9 mouse cellular contexts compared by ENCODE assay signal in genomic region chr6:54758112-54758511, GRCm38 (mm10). TPM values are rescaled to one million over a fixed set of nuclear protein-coding genes. Genes with fewer than 3 reads are reported as not detected.
DNase-seq lines count a peak whose midpoint lies in the region; ATAC-seq and TF ChIP-seq lines count a peak whose summit lies in the region.
"Had no signal": no experiment of that assay in that cellular context is flagged by ENCODE, and none has a peak within 500 bp of the region (broad histone marks: within the 10 kb centered on the region; RNA-seq: fewer than 3 reads in every experiment).

No protein-coding gene starts in this region.

- intact Hi-C loops in left cerebral cortex, postnatal 25 days (cut with DNase I), result no loop called here

- H3K27ac ChIP-seq in cerebellum, adult 2 months (ENCODE audit: insufficient read depth, low read length), result no peak overlapping the region
- no peak overlapping the region for H3K27ac ChIP-seq in heart, embryonic 14.5 days (replicated peaks in 1 of 2; ENCODE audit: control insufficient read depth in 1 of 2, insufficient read depth in 1 of 2, low read depth in 2 of 2, low read length in 2 of 2)
- H3K27ac ChIP-seq: kidney, postnatal 0 days had no signal

- peak overlapping the region; percentile 8; the same call in 1 of the 2 replicates for H3K4me2 ChIP-seq in heart, embryonic 14.5 days (ENCODE audit: low read length)

- no peak overlapping the region for H3K4me3 ChIP-seq in cerebellum, adult 2 months (replicated peaks; ENCODE audit: insufficient read depth, low read depth, low read length)
- no peak overlapping the region for H3K4me3 ChIP-seq in heart, embryonic 14.5 days (ENCODE audit: control insufficient read depth in 1 of 2, insufficient read depth in 1 of 2, low read depth in 1 of 2, low read length in 2 of 2)

- ATAC-seq in heart, embryonic 14.5 days (ENCODE audit: insufficient number of reproducible peaks, insufficient read depth, low FRiP score, low read depth), result peak; percentile 49; the same call in 1 of the 2 replicates

- H3K9me3 ChIP-seq in heart, embryonic 14.5 days (ENCODE audit: control insufficient read depth, low read length), result no peaks in the 10 kb centered on the region

- H3K9ac ChIP-seq in heart, embryonic 14.5 days (ENCODE audit: low read length), result no peak overlapping the region

- TF ChIP-seq POLR2A in cerebellum, adult 2 months (IDR thresholded peaks at IDR 0.05; ENCODE audit: borderline replicate concordance, insufficient read depth, low read length), result no peak

- peak; percentile 51 for DNase-seq in adrenal gland, postnatal 10 days
- DNase-seq in adrenal gland, adult 18-20 months (ENCODE audit: low spot score in 2 of 2), result no peak
- DNase-seq in cerebellum, adult 2 months, result peak; percentile 67 to 77
- DNase-seq in left cerebral cortex, postnatal 25 days (ENCODE audit: low spot score in 2 of 2), result peak; percentile 60 to 86
- DNase-seq in right cerebral cortex, adult 18-20 months, result peak; percentile 72
- no peak for DNase-seq in kidney, adult 8-10 months
- DNase-seq in MN1 (ENCODE audit: low spot score), result no peak

- 3% methylated on average over 2 of the region's 2 CpGs for WGBS in cerebellum, adult 2 months
- WGBS in heart, embryonic 14.5 days, result 2% methylated on average over 2 of the region's 2 CpGs

- no peaks in the 10 kb centered on the region for H3K27me3 ChIP-seq in cerebellum, adult 2 months (ENCODE audit: control insufficient read depth, insufficient read depth, low read length)
- no peaks in the 10 kb centered on the region for H3K27me3 ChIP-seq in heart, embryonic 14.5 days (ENCODE audit: control insufficient read depth, insufficient read depth, low read length)

- H3K36me3 ChIP-seq in heart, embryonic 14.5 days (ENCODE audit: control insufficient read depth, insufficient read depth, low read length), result no peaks in the 10 kb centered on the region

- H3K4me1 ChIP-seq in cerebellum, adult 2 months (ENCODE audit: control insufficient read depth, insufficient read depth, low read length), result peaks cover 2% of the 10 kb centered on the region; the same call in 1 of the 2 replicates
- H3K4me1 ChIP-seq in heart, embryonic 14.5 days (ENCODE audit: control insufficient read depth in 2 of 2, insufficient read depth in 2 of 2, low read length in 2 of 2), result peaks cover 23 to 27% of the 10 kb centered on the region in 2 experiments

- TF ChIP-seq CTCF in cerebellum, adult 2 months (IDR thresholded peaks at IDR 0.05; ENCODE audit: borderline replicate concordance, insufficient read depth, low read depth, low read length), result no peak

RNA-seq across cellular contexts. Expression of gene Znrf2, which starts 58.6 kb away (rescaled TPM):
- total RNA-seq in adrenal gland, postnatal 10 days (2021), result 10 to 100 TPM; 25.5 to 31.6 TPM
- 10 to 100 TPM; 39.3 to 51.6 TPM for total RNA-seq in adrenal gland, adult 18-20 months (2021)
- polyA plus RNA-seq in cerebellum, adult 2 months (2012; rRNA removed), result 7.9 and 8.3 TPM in 2 replicates
- 3.8 TPM in 2 replicates for polyA plus RNA-seq in heart, embryonic 14.5 days (2014; fragmentation: Nextera tagmentation; extraction: Ambion mirVana)
- total RNA-seq in left cerebral cortex, postnatal 25 days (2021), result 10 to 100 TPM; 16.0 to 18.1 TPM

Comparison
In these comparisons a context has a peak if more than half of its experiments do, and no peak if none do; other contexts are left out.
1. DNase-seq: peak in adrenal gland, postnatal 10 days (single experiment), cerebellum, adult 2 months (2 of 2), left cerebral cortex, postnatal 25 days (2 of 2) and right cerebral cortex, adult 18-20 months (single experiment); none in adrenal gland, adult 18-20 months (0 of 2), kidney, adult 8-10 months (0 of 2) and MN1 (single experiment).